Mouse (Mus musculus): ENCODE measurements around the gene Lrmda. TPM values are rescaled to one million over a fixed set of nuclear protein-coding genes. Genes with fewer than 3 reads are reported as not detected.
A peak's percentile ranks its signal among the peaks of the same experiment; 100 is the strongest.

The Lrmda gene
- polyA plus RNA-seq, 1 experiment from 2014 or later = 0.80 TPM

- no peak overlapping the region for H3K27ac ChIP-seq (ENCODE audit: low read depth, low read length)
- no peak overlapping the region for H3K4me3 ChIP-seq (ENCODE audit: low read length)
- no peak overlapping the region for H3K9ac ChIP-seq (ENCODE audit: low read depth, low read length)
- H3K27me3 ChIP-seq (replicated peaks; ENCODE audit: control insufficient read depth, insufficient read depth, low read length) = no peaks in the 10 kb centered on the region
- WGBS = 78% methylated on average over 4 of the region's 4 CpGs
- no peak for ATAC-seq
- no peak overlapping the region for H3K4me2 ChIP-seq (ENCODE audit: low read length)
- peaks cover 12% of the 10 kb centered on the region for H3K4me1 ChIP-seq (ENCODE audit: control insufficient read depth, insufficient read depth, low read depth, low read length)
- no peaks in the 10 kb centered on the region for H3K36me3 ChIP-seq (ENCODE audit: control insufficient read depth, insufficient read depth, low read length)
- H3K9me3 ChIP-seq (ENCODE audit: control insufficient read depth, low read length) = no peaks in the 10 kb centered on the region
These were observed 911.8 kb downstream of the Lrmda start for GRCm38 (mm10) chr14:22931114-22931822.

GRCm38 (mm10) chr14:22936701-22937100 lies 917.2 kb downstream of the Lrmda start:
- Histone ChIP-seq H3K4me2 (ENCODE audit: low read length) (no peak overlapping the region), H3K9ac (ENCODE audit: low read depth, low read length) (no peak overlapping the region), H3K4me1 (ENCODE audit: control insufficient read depth, insufficient read depth, low read depth, low read length) (0 out of 2 replicates have a peak, but pooled peaks cover under 1% of the 10 kb centered on the region), H3K27me3 (replicated peaks; ENCODE audit: control insufficient read depth, insufficient read depth, low read length) (no peaks in the 10 kb centered on the region), H3K36me3 (ENCODE audit: control insufficient read depth, insufficient read depth, low read length) (no peaks in the 10 kb centered on the region), H3K4me3 (ENCODE audit: low read length) (no peak overlapping the region), H3K9me3 (ENCODE audit: control insufficient read depth, low read length) (no peaks in the 10 kb centered on the region), H3K27ac (ENCODE audit: low read depth, low read length) (no peak overlapping the region)
- ATAC-seq = no peak
- 76% methylated on average over 3 of the region's 3 CpGs for WGBS

- no peaks in the 10 kb centered on the region for H3K4me1 ChIP-seq (ENCODE audit: control insufficient read depth, insufficient read depth, low read depth, low read length)
- H3K27me3 ChIP-seq (replicated peaks; ENCODE audit: control insufficient read depth, insufficient read depth, low read length) = no peaks in the 10 kb centered on the region
- no peak overlapping the region for H3K9ac ChIP-seq (ENCODE audit: low read depth, low read length)
- H3K9me3 ChIP-seq (ENCODE audit: control insufficient read depth, low read length) = no peaks in the 10 kb centered on the region
- no peaks in the 10 kb centered on the region for H3K36me3 ChIP-seq (ENCODE audit: control insufficient read depth, insufficient read depth, low read length)
- H3K4me2 ChIP-seq (ENCODE audit: low read length) = no peak overlapping the region
- no peak overlapping the region for H3K4me3 ChIP-seq (ENCODE audit: low read length)
- ATAC-seq = no peak
- H3K27ac ChIP-seq (ENCODE audit: low read depth, low read length) = no peak overlapping the region
- 61% methylated on average over 2 of the region's 2 CpGs for WGBS
These were observed 921.1 kb downstream of the Lrmda start for GRCm38 (mm10) chr14:22940576-22940975.

GRCm38 (mm10) chr14:22942569-22942968 lies 923.1 kb downstream of the Lrmda start:
- Histone ChIP-seq H3K4me3 (ENCODE audit: low read length) (no peak overlapping the region), H3K9ac (ENCODE audit: low read depth, low read length) (no peak overlapping the region)

GRCm38 (mm10) chr14:22949466-22949865 lies 930.0 kb downstream of the Lrmda start:
- H3K9ac ChIP-seq (ENCODE audit: low read depth, low read length) = no peak overlapping the region
- no peak overlapping the region for H3K4me2 ChIP-seq (ENCODE audit: low read length)
- no peak overlapping the region for H3K27ac ChIP-seq (ENCODE audit: low read depth, low read length)
- H3K4me1 ChIP-seq (ENCODE audit: control insufficient read depth, insufficient read depth, low read depth, low read length) = no peaks in the 10 kb centered on the region
- ATAC-seq = no peak
- H3K4me3 ChIP-seq (ENCODE audit: low read length) = no peak overlapping the region
- no peaks in the 10 kb centered on the region for H3K9me3 ChIP-seq (ENCODE audit: control insufficient read depth, low read length)
- H3K27me3 ChIP-seq (replicated peaks; ENCODE audit: control insufficient read depth, insufficient read depth, low read length) = no peaks in the 10 kb centered on the region
- no peaks in the 10 kb centered on the region for H3K36me3 ChIP-seq (ENCODE audit: control insufficient read depth, insufficient read depth, low read length)

More at GRCm38 (mm10) chr14:22942569-22942968, 923.1 kb downstream of the Lrmda start:
- no peak overlapping the region for H3K27ac ChIP-seq (ENCODE audit: low read depth, low read length)
- H3K4me2 ChIP-seq (ENCODE audit: low read length) = no peak overlapping the region
- no peaks in the 10 kb centered on the region for H3K4me1 ChIP-seq (ENCODE audit: control insufficient read depth, insufficient read depth, low read depth, low read length)
- H3K9me3 ChIP-seq (ENCODE audit: control insufficient read depth, low read length) = no peaks in the 10 kb centered on the region
- ATAC-seq = no peak
- no peaks in the 10 kb centered on the region for H3K36me3 ChIP-seq (ENCODE audit: control insufficient read depth, insufficient read depth, low read length)
- 83% methylated on average over 2 of the region's 2 CpGs for WGBS
- no peaks in the 10 kb centered on the region for H3K27me3 ChIP-seq (replicated peaks; ENCODE audit: control insufficient read depth, insufficient read depth, low read length)

GRCm38 (mm10) chr14:22952981-22953380 lies 933.5 kb downstream of the Lrmda start:
- Histone ChIP-seq H3K4me1 (ENCODE audit: control insufficient read depth, insufficient read depth, low read depth, low read length) (no peaks in the 10 kb centered on the region), H3K9ac (ENCODE audit: low read depth, low read length) (no peak overlapping the region), H3K9me3 (ENCODE audit: control insufficient read depth, low read length) (no peaks in the 10 kb centered on the region), H3K36me3 (ENCODE audit: control insufficient read depth, insufficient read depth, low read length) (no peaks in the 10 kb centered on the region), H3K4me3 (ENCODE audit: low read length) (no peak overlapping the region), H3K27me3 (replicated peaks; ENCODE audit: control insufficient read depth, insufficient read depth, low read length) (no peaks in the 10 kb centered on the region), H3K27ac (ENCODE audit: low read depth, low read length) (no peak overlapping the region), H3K4me2 (ENCODE audit: low read length) (no peak overlapping the region)
- no peak for ATAC-seq
- WGBS = 83% methylated on average over 1 of the region's 1 CpGs

GRCm38 (mm10) chr14:22960166-22960565 lies 940.7 kb downstream of the Lrmda start:
- ATAC-seq = no peak
- WGBS = 97% methylated on average over 1 of the region's 1 CpGs
- Histone ChIP-seq H3K4me3 (ENCODE audit: low read length) (no peak overlapping the region), H3K36me3 (ENCODE audit: control insufficient read depth, insufficient read depth, low read length) (no peaks in the 10 kb centered on the region), H3K4me1 (ENCODE audit: control insufficient read depth, insufficient read depth, low read depth, low read length) (no peaks in the 10 kb centered on the region), H3K27ac (ENCODE audit: low read depth, low read length) (no peak overlapping the region), H3K4me2 (ENCODE audit: low read length) (no peak overlapping the region), H3K9ac (ENCODE audit: low read depth, low read length) (no peak overlapping the region), H3K27me3 (replicated peaks; ENCODE audit: control insufficient read depth, insufficient read depth, low read length) (no peaks in the 10 kb centered on the region), H3K9me3 (ENCODE audit: control insufficient read depth, low read length) (no peaks in the 10 kb centered on the region)

GRCm38 (mm10) chr14:22964796-22965660 lies 945.5 kb downstream of the Lrmda start:
- 46% methylated on average over 9 of the region's 9 CpGs for WGBS

GRCm38 (mm10) chr14:22968705-22969104 lies 949.2 kb downstream of the Lrmda start:
- Histone ChIP-seq H3K27me3 (replicated peaks; ENCODE audit: control insufficient read depth, insufficient read depth, low read length) (no peaks in the 10 kb centered on the region), H3K9ac (ENCODE audit: low read depth, low read length) (no peak overlapping the region), H3K4me1 (ENCODE audit: control insufficient read depth, insufficient read depth, low read depth, low read length) (no peaks in the 10 kb centered on the region), H3K4me2 (ENCODE audit: low read length) (no peak overlapping the region), H3K27ac (ENCODE audit: low read depth, low read length) (no peak overlapping the region), H3K4me3 (ENCODE audit: low read length) (no peak overlapping the region), H3K36me3 (ENCODE audit: control insufficient read depth, insufficient read depth, low read length) (no peaks in the 10 kb centered on the region), H3K9me3 (ENCODE audit: control insufficient read depth, low read length) (no peaks in the 10 kb centered on the region)
- WGBS = 64% methylated on average over 5 of the region's 5 CpGs
- ATAC-seq = no peak

More at GRCm38 (mm10) chr14:22964796-22965660, 945.5 kb downstream of the Lrmda start:
- H3K4me1 ChIP-seq (ENCODE audit: control insufficient read depth, insufficient read depth, low read depth, low read length) = no peaks in the 10 kb centered on the region
- no peak overlapping the region for H3K27ac ChIP-seq (ENCODE audit: low read depth, low read length)
- no peak overlapping the region for H3K4me2 ChIP-seq (ENCODE audit: low read length)
- H3K9me3 ChIP-seq (ENCODE audit: control insufficient read depth, low read length) = no peaks in the 10 kb centered on the region
- H3K4me3 ChIP-seq (ENCODE audit: low read length) = no peak overlapping the region
- H3K9ac ChIP-seq (ENCODE audit: low read depth, low read length) = no peak overlapping the region
- ATAC-seq = peak; percentile 50; the same call in 1 of the 2 replicates
- H3K36me3 ChIP-seq (ENCODE audit: control insufficient read depth, insufficient read depth, low read length) = no peaks in the 10 kb centered on the region
- no peaks in the 10 kb centered on the region for H3K27me3 ChIP-seq (replicated peaks; ENCODE audit: control insufficient read depth, insufficient read depth, low read length)
